Mouse (Mus musculus) hindbrain, embryonic 15.5 days (tissue): ENCODE measurements around the gene Ctnnd2. TPM values are rescaled to one million over a fixed set of nuclear protein-coding genes. Genes with fewer than 3 reads are reported as not detected.
A peak's percentile ranks its signal among the peaks of the same experiment; 100 is the strongest.

ENCODE experiments used
- ATAC-seq: fragments of 200-750 bp; cut with Nextera tagmentation; 2 replicates; pipeline ENCODE4 v1.8.0; 2017; ENCODE audit warnings: low read depth, moderate number of reproducible peaks, moderate TSS enrichment; ENCODE audit not compliant: low FRiP score
- H3K27ac ChIP-seq: fragments of 300-500 bp; sonication (generic); replicated peaks from 2 replicates; pipeline ENCODE4 v1.5.1; 2015; ENCODE audit warnings: mild to moderate bottlenecking, inconsistent platforms
- H3K27me3 ChIP-seq: fragments of 300-500 bp; sonication (generic); 2 replicates; pipeline ENCODE4 v1.6.1; 2015; ENCODE audit warnings: control low read depth, inconsistent platforms
- H3K36me3 ChIP-seq: fragments of 300-500 bp; sonication (generic); 2 replicates; pipeline ENCODE4 v1.6.1; 2015; ENCODE audit warnings: control low read depth, inconsistent platforms
- H3K4me1 ChIP-seq: fragments of 300-500 bp; sonication (generic); replicated peaks from 2 replicates; pipeline ENCODE4 v1.6.1; 2015; ENCODE audit warnings: control low read depth, inconsistent platforms
- H3K4me2 ChIP-seq: fragments of 300-500 bp; sonication (generic); 2 replicates; pipeline ENCODE4 v1.6.1; 2015; ENCODE audit warnings: moderate library complexity, mild to moderate bottlenecking, inconsistent platforms
- H3K4me3 ChIP-seq: fragments of 300-500 bp; sonication (generic); 2 replicates; pipeline ENCODE4 v1.5.1; 2015; ENCODE audit warnings: mild to moderate bottlenecking, inconsistent platforms
- H3K9ac ChIP-seq: fragments of 300-500 bp; sonication (generic); 2 replicates; pipeline ENCODE4 v1.6.1; 2015; ENCODE audit warnings: inconsistent platforms
- H3K9me3 ChIP-seq: fragments of 300-500 bp; sonication (generic); 2 replicates; pipeline ENCODE4 v1.6.1; 2016; ENCODE audit warnings: control low read depth, inconsistent platforms
- WGBS: fragments of 180-500 bp; shearing (Covaris S2); methylation state at CpG from one replicate; pipeline ENCODE4 v1.1.7; 2015; 5-methylcytosine and 5-hydroxymethylcytosine counted together
- polyA plus RNA-seq: library from polyadenylated mRNA; unstranded; fragments of >200 nt; fragmentation: Nextera tagmentation; extraction: Ambion mirVana; gene quantifications from 2 replicates; pipeline ENCODE4 v1.2.1, GENCODE M21; 2015

The Ctnnd2 gene
- polyA plus RNA-seq, 1 experiment from 2014 or later = 71.8 TPM

DNA sequence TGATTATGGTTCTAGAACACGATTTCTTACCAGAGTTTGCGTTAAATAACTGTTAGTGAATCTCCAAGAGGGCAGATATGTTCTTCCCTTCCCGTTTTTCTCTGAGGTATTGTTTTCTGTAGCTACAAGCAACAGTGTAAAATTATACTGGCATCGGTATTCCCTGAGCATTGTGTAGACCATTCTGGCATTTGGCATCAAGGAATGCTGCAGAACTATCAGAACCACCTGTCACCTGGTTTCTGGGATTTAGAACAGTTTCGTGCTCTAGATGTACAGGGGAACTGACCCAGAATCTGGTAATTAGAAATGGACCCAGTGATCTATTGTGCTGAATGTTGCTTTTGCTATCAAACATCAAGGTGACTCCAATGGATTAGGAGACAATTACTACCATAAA, 250.8 kb downstream of the Ctnnd2 start:
- no peak for ATAC-seq
- Histone ChIP-seq H3K36me3 (no peaks in the 10 kb centered on the region), H3K4me3 (no peak overlapping the region), H3K27me3 (no peaks in the 10 kb centered on the region), H3K9me3 (no peaks in the 10 kb centered on the region), H3K4me1 (no peaks in the 10 kb centered on the region), H3K4me2 (no peak overlapping the region), H3K9ac (no peak overlapping the region), H3K27ac (no peak overlapping the region)
- WGBS = 91% methylated on average over 5 of the region's 5 CpGs

DNA sequence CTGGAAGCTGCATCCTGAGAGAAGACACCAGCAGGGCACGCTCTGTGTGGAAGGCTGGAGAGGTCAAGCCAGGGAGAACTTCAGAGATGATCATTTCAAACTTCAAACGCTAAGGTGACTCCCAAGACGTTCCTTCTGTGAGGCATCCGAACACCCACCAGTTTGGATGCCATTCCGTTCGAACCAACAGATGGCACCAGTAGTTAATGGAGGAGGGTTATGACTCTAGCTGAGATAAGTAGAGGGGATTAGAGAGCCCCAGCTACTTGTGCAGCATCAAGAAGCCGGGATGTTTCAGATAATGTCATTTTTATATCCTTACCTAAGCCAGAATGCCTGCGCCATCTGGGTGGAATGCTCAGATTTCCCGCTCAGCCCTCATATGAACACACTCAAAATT, 251.9 kb downstream of the Ctnnd2 start:
- ATAC-seq = 0 out of 2 replicates have a peak, but pooled peaks have one; percentile 59
- Histone ChIP-seq H3K36me3 (no peaks in the 10 kb centered on the region), H3K9ac (no peak overlapping the region), H3K4me1 (no peaks in the 10 kb centered on the region), H3K4me3 (no peak overlapping the region), H3K9me3 (no peaks in the 10 kb centered on the region), H3K27me3 (no peaks in the 10 kb centered on the region), H3K27ac (no peak overlapping the region), H3K4me2 (no peak overlapping the region)
- WGBS = 53% methylated on average over 9 of the region's 9 CpGs

DNA sequence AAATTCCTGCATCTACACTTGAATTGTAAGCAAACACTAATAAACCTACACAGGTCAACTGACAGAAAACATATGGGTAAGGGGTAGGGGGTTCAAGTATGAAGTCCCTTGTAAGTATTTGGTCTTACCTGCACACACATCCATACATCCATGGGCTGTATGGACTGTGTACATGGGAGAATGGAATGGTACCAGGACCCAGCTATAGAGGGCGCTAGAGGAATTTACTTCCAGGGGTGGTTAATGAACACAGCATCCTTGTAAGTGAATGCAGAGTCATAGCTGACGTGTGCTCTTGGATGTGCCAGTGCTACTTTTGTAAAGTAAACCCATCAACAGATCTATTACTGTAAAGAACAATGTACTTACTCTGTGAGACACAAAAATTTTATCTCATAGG, 254.9 kb downstream of the Ctnnd2 start:
- Histone ChIP-seq H3K27me3 (no peaks in the 10 kb centered on the region), H3K27ac (no peak overlapping the region), H3K4me1 (no peaks in the 10 kb centered on the region), H3K9me3 (no peaks in the 10 kb centered on the region), H3K4me3 (no peak overlapping the region), H3K36me3 (no peaks in the 10 kb centered on the region), H3K9ac (no peak overlapping the region), H3K4me2 (no peak overlapping the region)
- peak; percentile 47; the same call in 1 of the 2 replicates for ATAC-seq
- 16% methylated on average over 2 of the region's 2 CpGs for WGBS

DNA sequence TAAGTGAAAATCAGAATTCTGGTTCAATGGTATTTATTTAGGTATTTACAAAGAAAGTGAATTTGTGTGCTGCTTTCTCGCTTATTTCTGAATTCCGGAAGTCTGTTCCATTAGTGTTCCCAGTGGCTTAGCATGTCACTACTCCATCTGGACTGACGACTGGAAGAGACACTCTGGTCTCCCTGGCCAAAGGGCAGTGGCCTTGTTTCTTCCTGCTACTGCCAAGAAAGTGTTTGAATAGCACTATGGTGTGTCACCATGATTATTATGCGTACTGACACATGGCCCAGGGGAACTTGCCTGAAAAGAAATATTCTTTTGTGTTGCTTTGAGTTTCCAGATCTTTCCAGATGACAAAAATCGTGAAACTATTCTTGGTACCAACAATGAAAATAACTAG, 266.7 kb downstream of the Ctnnd2 start:
- no peaks in the 10 kb centered on the region for H3K27me3 ChIP-seq

DNA sequence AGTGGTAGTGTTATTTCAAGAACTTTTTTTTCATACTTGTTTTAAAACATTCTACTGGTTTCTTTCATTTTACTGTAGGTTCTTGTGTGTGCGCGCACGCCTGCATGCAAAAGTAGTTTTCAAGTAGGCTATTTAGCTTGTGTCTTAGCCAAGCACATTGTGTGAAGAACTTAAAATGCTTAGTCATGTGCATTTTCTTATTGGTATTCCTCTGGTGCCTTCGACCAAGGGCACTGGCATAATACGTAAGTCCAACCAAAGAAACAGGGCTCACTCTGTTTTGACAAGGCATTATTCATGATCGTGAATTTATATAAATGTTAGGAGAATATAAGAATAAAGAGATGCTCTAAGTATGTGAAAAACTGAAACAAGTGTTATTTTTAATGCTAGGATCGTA, 278.4 kb downstream of the Ctnnd2 start:
- peaks cover 5% of the 10 kb centered on the region; the same call in 1 of the 2 replicates for H3K4me1 ChIP-seq
- H3K9me3 ChIP-seq = no peaks in the 10 kb centered on the region
- no peak overlapping the region for H3K4me3 ChIP-seq
- 70% methylated on average over 7 of the region's 7 CpGs for WGBS
- no peak overlapping the region for H3K4me2 ChIP-seq
- H3K27ac ChIP-seq = no peak overlapping the region
- no peaks in the 10 kb centered on the region for H3K27me3 ChIP-seq
- H3K9ac ChIP-seq = no peak overlapping the region
- no peaks in the 10 kb centered on the region for H3K36me3 ChIP-seq
- ATAC-seq = peak; percentile 51; the same call in 1 of the 2 replicates

More for the DNA sequence above, 266.7 kb downstream of the Ctnnd2 start:
- Histone ChIP-seq H3K4me3 (no peak overlapping the region), H3K9me3 (no peaks in the 10 kb centered on the region), H3K9ac (no peak overlapping the region), H3K36me3 (no peaks in the 10 kb centered on the region), H3K27ac (no peak overlapping the region), H3K4me2 (no peak overlapping the region), H3K4me1 (peaks cover 7% of the 10 kb centered on the region; the same call in 1 of the 2 replicates)
- WGBS = 63% methylated on average over 5 of the region's 5 CpGs
- ATAC-seq = peak; percentile 38; the same call in 1 of the 2 replicates

DNA sequence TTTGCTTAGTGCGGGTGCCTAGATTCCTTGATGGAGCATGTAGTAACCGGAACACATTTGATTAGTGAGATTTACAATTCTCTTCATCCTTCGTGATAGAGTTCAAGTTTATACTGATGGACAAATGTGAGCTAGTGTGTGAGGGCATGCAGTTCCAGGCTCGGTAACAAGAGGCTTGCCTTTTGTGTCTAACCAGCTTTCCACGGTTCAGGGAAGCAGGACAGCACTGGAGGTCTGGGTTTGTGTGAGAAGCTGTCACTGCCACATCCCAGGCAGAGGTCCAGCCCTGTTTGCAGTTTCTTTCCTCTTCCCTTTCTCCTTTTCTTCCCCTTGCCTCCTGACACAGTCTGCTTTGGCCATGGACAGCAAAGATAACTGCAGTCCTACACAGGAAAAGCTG, 279.5 kb downstream of the Ctnnd2 start:
- 24% methylated on average over 5 of the region's 5 CpGs for WGBS
- ATAC-seq = peak; percentile 66; the same call in 1 of the 2 replicates
- no peak overlapping the region for H3K4me2 ChIP-seq

DNA sequence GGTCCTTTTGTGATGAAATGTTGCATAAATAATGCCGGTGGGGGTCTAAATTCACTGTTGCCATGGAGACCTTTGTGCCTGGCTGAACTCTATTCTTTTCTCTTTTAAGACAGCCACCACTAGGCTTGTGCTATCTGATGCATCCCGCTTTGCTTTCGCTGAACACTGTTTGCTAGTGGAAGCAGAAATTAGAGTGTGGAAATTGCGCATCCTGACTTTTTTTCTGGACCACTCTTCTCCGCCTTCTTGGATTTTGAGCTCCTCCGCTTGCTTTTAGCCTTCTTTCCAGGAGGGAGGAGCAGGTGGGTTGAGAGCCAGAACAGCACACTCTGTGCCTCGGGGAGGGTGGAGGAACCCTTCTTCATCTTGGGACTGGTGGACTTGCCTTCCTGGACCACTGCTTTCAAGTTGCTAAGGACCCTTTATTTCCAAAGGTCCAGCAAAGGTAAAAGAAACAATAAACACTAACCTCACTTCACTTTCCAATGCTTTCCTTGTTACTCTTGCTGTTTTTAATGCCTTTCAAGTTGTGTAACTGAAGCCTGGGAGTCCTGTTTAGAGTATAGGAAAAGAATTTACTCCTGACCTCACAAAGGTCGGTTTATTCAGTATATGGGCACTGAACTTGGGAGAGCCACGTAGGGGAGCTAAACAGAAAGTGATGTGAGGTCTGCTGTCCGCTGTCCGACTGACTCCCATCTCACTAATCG, 285.3 kb downstream of the Ctnnd2 start:
- peak overlapping the region; percentile 62 for H3K4me2 ChIP-seq
- peak overlapping the region; percentile 83 for H3K27ac ChIP-seq
- peak overlapping the region; percentile 40 for H3K4me3 ChIP-seq
- WGBS = 11% methylated on average over 12 of the region's 12 CpGs
- no peaks in the 10 kb centered on the region for H3K9me3 ChIP-seq
- peak; percentile 83 for ATAC-seq
- no peaks in the 10 kb centered on the region for H3K36me3 ChIP-seq
- peaks cover 30% of the 10 kb centered on the region for H3K4me1 ChIP-seq
- no peaks in the 10 kb centered on the region for H3K27me3 ChIP-seq
- peak overlapping the region; percentile 43 for H3K9ac ChIP-seq

More for the DNA sequence above, 279.5 kb downstream of the Ctnnd2 start:
- Histone ChIP-seq H3K36me3 (no peaks in the 10 kb centered on the region), H3K4me3 (no peak overlapping the region), H3K27ac (peak overlapping the region; percentile 46), H3K4me1 (peaks cover 7% of the 10 kb centered on the region; the same call in 1 of the 2 replicates), H3K9ac (no peak overlapping the region), H3K9me3 (no peaks in the 10 kb centered on the region), H3K27me3 (no peaks in the 10 kb centered on the region)

DNA sequence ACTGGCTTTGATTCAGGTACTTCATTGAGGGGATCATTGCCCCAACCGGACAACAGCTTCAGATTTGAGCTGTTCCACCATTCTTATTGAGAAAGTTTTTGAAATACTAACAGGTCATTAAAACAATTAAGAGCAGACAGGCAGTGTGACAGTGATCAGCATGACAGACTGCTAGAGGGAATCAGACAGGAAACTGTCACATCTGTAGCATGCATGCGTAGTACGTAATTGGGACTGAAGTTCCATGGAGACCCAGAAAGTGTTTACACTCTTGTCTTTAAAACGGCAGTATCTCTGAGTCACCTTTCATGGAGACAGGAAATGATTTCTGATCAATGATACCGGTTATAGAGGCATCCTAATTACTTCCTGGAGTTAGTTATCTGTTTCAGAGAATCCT, 286.3 kb downstream of the Ctnnd2 start:
- no peaks in the 10 kb centered on the region for H3K36me3 ChIP-seq
- peak overlapping the region; percentile 40 for H3K4me3 ChIP-seq
- WGBS = 37% methylated on average over 5 of the region's 5 CpGs
- H3K4me2 ChIP-seq = peak overlapping the region; percentile 62
- peaks cover 30% of the 10 kb centered on the region for H3K4me1 ChIP-seq
- H3K9ac ChIP-seq = no peak overlapping the region
- no peak for ATAC-seq
- no peaks in the 10 kb centered on the region for H3K27me3 ChIP-seq
- H3K9me3 ChIP-seq = no peaks in the 10 kb centered on the region
- H3K27ac ChIP-seq = no peak overlapping the region

DNA sequence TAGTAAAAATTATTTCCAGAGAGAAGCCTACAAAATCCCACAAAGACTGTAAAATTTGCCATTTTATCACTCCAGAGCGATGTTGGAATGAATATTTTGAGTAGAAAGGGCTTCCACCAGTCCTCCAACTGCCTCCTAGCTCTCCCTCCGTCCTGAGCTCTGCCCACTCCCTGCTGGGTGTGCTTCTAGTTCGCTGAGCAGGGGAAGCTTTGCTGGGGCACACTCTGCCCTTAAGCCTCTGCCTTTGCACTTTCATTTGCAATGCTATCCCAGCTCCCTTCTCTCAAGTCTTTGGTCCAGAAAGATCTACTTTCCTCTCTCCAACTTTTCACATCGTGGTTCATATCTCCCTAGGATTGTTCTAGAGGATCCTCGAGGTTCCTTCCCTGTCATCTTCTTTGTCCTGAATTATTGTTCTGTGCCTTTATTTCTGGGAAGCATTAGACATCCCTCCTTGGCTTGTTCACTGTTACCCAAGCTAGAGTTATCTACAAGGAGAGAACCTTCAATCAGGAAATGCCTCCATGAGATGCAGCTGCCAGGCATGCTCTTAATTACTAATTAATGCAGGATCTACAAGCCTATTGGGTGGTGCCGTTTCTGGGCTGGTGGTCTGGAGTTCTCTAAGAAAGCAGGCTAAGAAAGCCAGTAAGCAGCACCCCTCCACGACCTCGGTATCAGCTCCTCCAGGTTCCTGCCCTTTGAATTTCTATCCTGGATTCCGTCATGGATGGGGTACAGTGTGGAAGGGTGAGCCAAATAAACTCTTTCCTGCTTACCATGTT, 288.1 kb downstream of the Ctnnd2 start:
- Histone ChIP-seq H3K9ac (no peak overlapping the region), H3K36me3 (no peaks in the 10 kb centered on the region), H3K4me1 (peaks cover 30% of the 10 kb centered on the region), H3K9me3 (no peaks in the 10 kb centered on the region), H3K4me2 (peak overlapping the region; percentile 8; the same call in 1 of the 2 replicates), H3K27ac (no peak overlapping the region), H3K27me3 (no peaks in the 10 kb centered on the region), H3K4me3 (no peak overlapping the region)
- 44% methylated on average over 9 of the region's 9 CpGs for WGBS
- no peak for ATAC-seq

DNA sequence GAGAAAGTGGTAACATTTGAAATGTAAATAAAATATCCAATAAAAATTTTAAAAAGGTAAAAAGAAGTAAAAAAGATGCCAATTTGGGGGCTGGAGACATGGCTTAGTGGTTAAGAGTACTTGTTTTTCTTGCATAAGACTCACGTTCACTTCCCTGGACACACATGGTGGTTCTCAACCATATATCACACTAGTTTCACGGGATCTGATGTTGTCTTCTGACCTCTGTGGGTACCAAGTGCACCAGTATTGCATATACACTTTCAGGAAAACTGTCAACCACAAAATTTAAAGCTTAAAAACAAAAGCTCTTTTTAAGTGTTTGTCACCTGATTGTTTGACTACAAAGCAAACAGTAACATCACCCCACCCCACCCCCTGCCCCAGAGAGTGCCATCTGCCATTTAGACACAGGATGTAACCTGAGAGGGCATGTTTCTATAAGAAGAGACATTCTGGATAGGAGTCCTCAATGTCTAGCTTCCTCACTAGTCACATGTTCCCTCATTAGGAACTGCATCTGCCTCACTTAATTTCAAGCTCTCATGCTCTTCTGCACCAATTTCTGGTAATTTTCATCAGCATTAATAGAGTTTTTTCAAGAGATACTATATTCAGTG, 290.5 kb downstream of the Ctnnd2 start:
- 72% methylated on average over 2 of the region's 2 CpGs for WGBS
- H3K36me3 ChIP-seq = no peaks in the 10 kb centered on the region
- no peak overlapping the region for H3K27ac ChIP-seq
- no peak overlapping the region for H3K9ac ChIP-seq
- no peaks in the 10 kb centered on the region for H3K27me3 ChIP-seq
- ATAC-seq = no peak
- H3K9me3 ChIP-seq = no peaks in the 10 kb centered on the region
- no peak overlapping the region for H3K4me2 ChIP-seq
- peaks cover 31% of the 10 kb centered on the region for H3K4me1 ChIP-seq
- no peak overlapping the region for H3K4me3 ChIP-seq

DNA sequence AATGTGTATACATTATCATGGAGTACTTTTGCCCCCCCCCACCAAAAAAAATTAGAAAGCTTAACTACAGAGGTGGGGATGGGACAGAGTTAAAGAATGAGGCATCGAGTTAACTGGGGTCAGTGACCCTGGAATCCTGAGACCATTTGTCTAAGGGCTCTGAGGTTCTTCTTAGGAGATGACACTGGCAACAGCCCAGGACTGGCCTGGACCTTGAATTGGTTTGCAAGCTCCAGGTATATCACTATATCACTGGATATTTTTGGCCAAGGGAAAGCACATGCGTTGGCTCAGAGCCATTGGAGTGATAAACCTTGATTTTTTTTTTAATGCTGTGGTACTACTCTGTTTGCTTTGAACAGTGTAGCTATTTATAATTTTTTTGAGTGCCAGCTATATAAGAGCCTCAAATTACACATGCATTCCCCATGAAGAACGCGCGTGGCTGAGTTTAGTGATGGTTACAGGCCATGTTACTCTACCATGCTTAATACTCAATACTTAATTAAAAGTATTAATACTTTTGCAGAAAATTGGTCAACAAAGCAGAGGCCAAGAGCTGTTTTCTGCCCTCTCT, 291.2 kb downstream of the Ctnnd2 start:
- Histone ChIP-seq H3K27me3 (no peaks in the 10 kb centered on the region), H3K4me2 (no peak overlapping the region), H3K4me1 (peaks cover 31% of the 10 kb centered on the region), H3K9ac (no peak overlapping the region), H3K9me3 (no peaks in the 10 kb centered on the region), H3K27ac (no peak overlapping the region), H3K36me3 (no peaks in the 10 kb centered on the region), H3K4me3 (no peak overlapping the region)
- no peak for ATAC-seq
- 89% methylated on average over 5 of the region's 5 CpGs for WGBS
